Comparison of ENCODE assay signal across 9 mouse cellular contexts in the genomic region with DNA sequence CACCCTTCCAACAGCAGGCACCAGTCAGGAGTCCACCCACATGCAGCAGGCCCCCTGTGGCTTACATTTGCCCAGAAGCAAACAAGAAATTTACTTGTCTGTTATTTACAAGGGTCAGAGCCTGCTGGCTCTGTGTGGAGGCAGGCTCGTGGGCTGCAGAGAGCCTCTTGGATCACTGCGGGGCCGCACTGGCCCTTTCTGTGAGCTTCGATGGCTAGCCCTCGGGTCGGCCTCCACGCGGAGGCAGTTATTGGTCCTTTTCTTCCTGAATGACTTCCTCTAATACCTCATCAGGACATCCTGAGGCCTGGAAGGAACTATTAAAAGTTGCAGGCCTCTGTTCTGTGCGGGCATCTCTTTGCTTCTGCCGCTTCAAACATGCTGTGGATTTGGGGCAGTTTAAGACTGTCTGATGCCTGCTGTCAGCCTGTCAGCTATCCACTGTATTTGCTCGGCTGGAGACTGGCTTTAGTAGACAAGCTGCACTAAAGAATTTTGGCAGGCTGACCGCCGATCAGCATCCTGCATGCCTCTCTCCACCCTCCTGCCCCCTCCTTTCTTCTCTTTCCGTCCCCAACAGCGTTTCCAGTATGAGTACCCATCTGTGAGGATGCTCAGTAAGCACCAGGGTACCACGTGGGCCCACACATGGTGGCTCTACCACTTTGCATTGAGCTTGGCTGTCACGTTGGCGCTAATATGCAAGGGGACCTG.
DNase-seq lines count a peak whose midpoint lies in the region; ATAC-seq and TF ChIP-seq lines count a peak whose summit lies in the region.
"Had no signal": no experiment of that assay in that cellular context is flagged by ENCODE, and none has a peak within 500 bp of the region (broad histone marks: within the 10 kb centered on the region; RNA-seq: fewer than 3 reads in every experiment).

No protein-coding gene starts in this region.

- H3K4me2 ChIP-seq in heart, embryonic 13.5 days, result no peak overlapping the region
- H3K4me2 ChIP-seq in hindbrain, postnatal 0 days (ENCODE audit: low read depth, low read length), result no peak overlapping the region

- H3K9me3 ChIP-seq in heart, embryonic 13.5 days, result no peaks in the 10 kb centered on the region
- no peaks in the 10 kb centered on the region for H3K9me3 ChIP-seq in E14TG2a.4 (ENCODE audit: low read length)
- H3K9me3 ChIP-seq in hindbrain, postnatal 0 days (ENCODE audit: low read length), result no peaks in the 10 kb centered on the region

- no peak for TF ChIP-seq CTCF in E14TG2a.4 (conservative IDR thresholded peaks at IDR 0.05; ENCODE audit: low read length)
- TF ChIP-seq CTCF in hindbrain, postnatal 0 days (IDR thresholded peaks at IDR 0.05; ENCODE audit: low read depth), result no peak

- WGBS in heart, embryonic 13.5 days, result 50% methylated on average over 18 of the region's 18 CpGs
- WGBS in hindbrain, postnatal 0 days, result 19% methylated on average over 18 of the region's 18 CpGs

- no peak for DNase-seq in heart, adult 9 months (ENCODE audit: low spot score in 2 of 2)
- peak; percentile 57 to 66 for DNase-seq in cerebellum, postnatal 14 days
- DNase-seq in hindbrain, postnatal 0 days (ENCODE audit: low spot score), result peak; percentile 80
- no peak for DNase-seq in right cerebral cortex, postnatal 14 days
- DNase-seq in urinary bladder, adult 2 months (ENCODE audit: low spot score), result no peak
- no peak for DNase-seq in frontal cortex, postnatal 14 days (ENCODE audit: low spot score in 2 of 2)
- DNase-seq: lung, postnatal 4 days had no signal

- peak overlapping the region; percentile 65 for H3K9ac ChIP-seq in heart, embryonic 13.5 days
- H3K9ac ChIP-seq in hindbrain, postnatal 0 days (replicated peaks; ENCODE audit: low read length), result no peak overlapping the region

- peaks cover 28% of the 10 kb centered on the region for H3K36me3 ChIP-seq in heart, embryonic 13.5 days
- H3K36me3 ChIP-seq in E14TG2a.4 (ENCODE audit: insufficient read depth, low read length), result peaks cover 33% of the 10 kb centered on the region
- H3K36me3 ChIP-seq in hindbrain, postnatal 0 days (ENCODE audit: insufficient read depth, low read length), result no peaks in the 10 kb centered on the region

- peak overlapping the region; percentile 69 for H3K27ac ChIP-seq in heart, embryonic 13.5 days (replicated peaks)
- peak overlapping the region; percentile 59 for H3K27ac ChIP-seq in hindbrain, postnatal 0 days

- no peaks in the 10 kb centered on the region for H3K27me3 ChIP-seq in heart, embryonic 13.5 days (replicated peaks)
- H3K27me3 ChIP-seq in E14TG2a.4 (ENCODE audit: insufficient read depth, low read length), result no peaks in the 10 kb centered on the region
- H3K27me3 ChIP-seq in hindbrain, postnatal 0 days (ENCODE audit: insufficient read depth, low read length), result no peaks in the 10 kb centered on the region

- peaks cover 60% of the 10 kb centered on the region for H3K4me1 ChIP-seq in heart, embryonic 13.5 days
- peaks cover 52% of the 10 kb centered on the region for H3K4me1 ChIP-seq in E14TG2a.4 (replicated peaks; ENCODE audit: low read depth, low read length)
- H3K4me1 ChIP-seq in hindbrain, postnatal 0 days (ENCODE audit: insufficient read depth, low read length), result peaks cover 19% of the 10 kb centered on the region

- ATAC-seq in heart, embryonic 13.5 days (ENCODE audit: extremely low read depth, insufficient number of reproducible peaks, low FRiP score, low TSS enrichment), result no peak
- peak; percentile 77 for ATAC-seq in hindbrain, postnatal 0 days

- H3K4me3 ChIP-seq in heart, embryonic 13.5 days, result no peak overlapping the region
- 0 out of 2 replicates have a peak overlapping the region, but pooled peaks have one; percentile 13 for H3K4me3 ChIP-seq in E14TG2a.4 (replicated peaks; ENCODE audit: low read length)
- H3K4me3 ChIP-seq in hindbrain, postnatal 0 days (ENCODE audit: low read length), result no peak overlapping the region

Comparison
In these comparisons a context has a peak if more than half of its experiments do, and no peak if none do; other contexts are left out.
1. DNase-seq: peak in cerebellum, postnatal 14 days (2 of 2) and hindbrain, postnatal 0 days (single experiment); none in heart, adult 9 months (0 of 2), right cerebral cortex, postnatal 14 days (single experiment), urinary bladder, adult 2 months (single experiment) and frontal cortex, postnatal 14 days (0 of 2).